Mouse (Mus musculus) MEL-GATA-1-ER (cell line): ENCODE results near the gene Olfr1174-ps.
A peak's percentile ranks its signal among the peaks of the same experiment; 100 is the strongest.

Source experiments
- DNase-seq: peaks from one replicate; pipeline ENCODE4 v3.0.0-alpha.2; 2012; ENCODE audit warnings: low read depth; ENCODE audit errors: extremely low read depth

Olfr1174-ps gene

GRCm38 (mm10) chr2:88315035-88315434 lies at the start of gene Olfr1174-ps:
Olfr1174-ps (minus strand) TSS chr2:88315135.
- DNase-seq: no peak

DNA sequence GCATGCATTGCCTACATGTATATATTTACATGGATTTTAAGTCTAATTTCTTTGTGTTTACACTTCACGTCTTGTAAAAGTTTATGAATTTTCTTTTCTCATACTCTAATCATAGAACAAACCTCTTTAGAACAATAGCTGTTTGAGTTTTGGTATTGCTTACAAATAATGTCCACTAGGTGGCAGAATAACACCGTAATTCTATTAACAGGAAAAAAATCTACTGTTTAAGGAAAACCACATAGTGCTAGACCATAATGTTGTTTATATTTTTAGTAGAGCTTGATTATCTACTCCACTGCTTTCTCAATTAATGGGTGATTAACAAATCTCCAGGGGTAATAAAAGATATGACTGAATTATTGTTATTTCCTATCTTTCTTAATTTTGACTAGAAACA lies 41.4 kb upstream of the Olfr1174-ps start:
- peak; percentile 25 for DNase-seq

DNA sequence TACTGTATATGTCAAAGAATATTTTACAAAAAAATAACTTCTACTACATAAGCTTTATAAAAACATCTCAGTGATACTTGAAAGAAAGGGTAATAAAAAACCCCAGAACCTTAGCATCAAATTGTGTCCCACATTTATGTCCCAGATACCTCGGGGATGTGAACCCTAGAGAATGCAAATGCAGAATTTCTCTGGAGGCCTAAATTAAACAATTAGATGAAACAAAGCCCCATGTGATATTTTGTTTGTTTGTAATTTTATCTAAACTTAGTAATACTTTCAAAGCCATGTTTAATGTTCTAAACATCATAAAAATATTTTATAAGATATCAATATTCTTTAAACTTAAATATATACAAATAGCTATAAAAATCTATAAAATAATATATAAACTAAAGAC lies 31.5 kb upstream of the Olfr1174-ps start, which contains the start of gene Olfr1177-ps:
Olfr1177-ps (minus strand) TSS at position 101 of the 400 bp plus-strand sequence.
- no peak for DNase-seq

- DNase-seq: no peak
Measured at GRCm38 (mm10) chr2:88336421-88336820, 21.5 kb upstream of the Olfr1174-ps start, which contains the start of gene Olfr1176. Olfr1176 (plus strand) TSS chr2:88336721.

DNA sequence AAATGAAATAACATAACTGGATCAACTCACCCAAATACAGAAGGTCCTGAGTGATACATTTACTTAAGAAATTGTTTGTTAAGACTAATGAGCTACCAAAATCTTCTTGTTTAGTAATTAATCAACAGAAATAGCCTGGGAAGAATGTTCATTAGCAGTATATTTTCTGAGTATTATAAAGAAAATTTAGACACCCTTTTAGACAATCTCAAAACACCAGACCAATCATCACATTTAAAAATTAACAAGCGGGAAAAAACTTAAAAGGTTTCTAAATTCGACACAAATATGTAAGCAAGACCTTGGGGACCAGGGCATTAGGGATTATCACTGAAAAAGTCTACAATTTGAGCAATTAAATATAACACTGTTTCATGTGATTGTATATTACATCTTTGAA lies 12.2 kb upstream of the Olfr1174-ps start, which contains the start of gene Olfr1175-ps:
Olfr1175-ps (minus strand) TSS at position 101 of the 400 bp plus-strand sequence.
- DNase-seq: no peak

GRCm38 (mm10) chr2:88279775-88280174 lies 35.2 kb downstream of the Olfr1174-ps start, which contains the start of gene Olfr1173:
Olfr1173 (minus strand) TSS chr2:88279875.
- DNase-seq: no peak
